Mouse (Mus musculus): ENCODE results near the gene Lif. TPM values are rescaled to one million over a fixed set of nuclear protein-coding genes. Genes with fewer than 3 reads are reported as not detected.

The Lif gene
- total RNA-seq, 2 experiments from 2014 or later: 0.17 to 0.23 TPM

GRCm38 (mm10) chr11:4270744-4271459 is 13.5 kb downstream of the Lif start:
- TF ChIP-seq CTCF (IDR thresholded peaks at IDR 0.05): peak; percentile 41
- H3K27ac ChIP-seq: peak overlapping the region; percentile 76
- peak overlapping the region; percentile 40 for H3K4me3 ChIP-seq
- DNase-seq: peak; percentile 90
- intact Hi-C loops (cut with DNase I): no loop called here

DNA sequence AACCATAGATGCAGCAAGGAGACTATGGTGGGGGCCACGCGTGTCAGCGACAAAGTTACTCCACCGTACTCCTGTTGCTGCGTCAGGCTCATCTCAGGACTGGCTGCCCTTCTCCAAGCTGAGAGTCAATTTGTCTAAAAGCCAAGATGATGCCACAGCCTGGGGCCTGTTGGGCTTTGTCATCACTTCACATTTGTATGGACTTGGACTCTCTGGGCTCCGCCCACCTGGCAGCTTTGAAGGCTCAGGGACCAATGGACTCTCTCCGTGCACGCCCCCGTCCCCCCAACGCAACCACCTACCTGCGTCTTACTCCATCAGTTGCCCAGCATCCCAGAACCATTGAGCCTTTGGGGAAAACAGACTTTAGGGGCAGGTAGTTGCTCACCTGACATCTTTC is 14.2 kb downstream of the Lif start:
- TF ChIP-seq CTCF (IDR thresholded peaks at IDR 0.05): no peak
- no peak for DNase-seq
- peak overlapping the region; percentile 76 for H3K27ac ChIP-seq
- intact Hi-C loops (cut with DNase I): no loop called here
- H3K4me3 ChIP-seq: peak overlapping the region; percentile 40; the same call in 1 of the 2 replicates

DNA sequence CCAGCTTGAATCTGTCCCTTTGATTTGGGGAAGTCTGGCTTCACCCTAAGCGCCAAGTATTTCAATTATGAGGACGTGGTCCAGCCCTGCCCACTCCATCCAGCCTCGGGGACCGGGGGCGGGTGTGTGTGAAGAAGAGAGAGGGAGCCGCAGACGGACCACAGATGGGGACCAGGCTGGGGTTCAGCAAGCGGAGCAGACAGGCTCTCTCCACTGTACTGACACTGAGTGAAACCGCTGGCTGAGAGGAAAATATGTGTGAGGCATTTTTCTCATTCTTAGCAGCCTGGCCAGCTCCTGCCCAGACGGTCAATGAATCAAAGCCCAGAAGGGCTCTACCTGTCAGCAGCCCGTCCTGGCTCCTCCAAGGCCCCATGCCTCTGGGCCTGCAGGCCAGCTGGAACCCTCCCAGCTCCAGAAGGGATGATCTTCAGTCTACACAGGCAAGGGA is 19.1 kb downstream of the Lif start:
- intact Hi-C loops (cut with DNase I): no loop called here
- peak; percentile 58 for DNase-seq
- Histone ChIP-seq H3K4me3 (no peak overlapping the region), H3K27ac (peak overlapping the region; percentile 62)
- no peak for TF ChIP-seq CTCF (IDR thresholded peaks at IDR 0.05)

DNA sequence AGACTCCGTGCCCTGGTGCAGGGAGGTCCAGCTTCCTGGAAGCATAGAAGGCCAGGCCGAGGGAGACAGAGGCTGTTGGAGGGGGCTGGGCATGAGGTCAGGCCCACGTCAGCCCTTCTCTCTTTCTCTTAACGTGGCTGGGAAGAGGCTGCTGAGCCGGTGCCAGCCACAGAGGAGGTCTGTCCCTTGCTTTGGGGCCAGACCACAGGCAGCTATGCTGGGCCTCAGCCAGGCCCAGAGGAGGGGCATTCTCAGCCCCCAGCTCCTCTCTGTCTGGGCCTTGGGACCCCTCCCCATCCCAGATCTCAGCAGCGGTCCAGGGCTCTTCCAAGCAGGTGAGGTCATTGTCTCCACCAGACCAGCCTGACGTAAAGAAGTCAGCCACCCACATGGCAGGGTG is 22.6 kb downstream of the Lif start:
- TF ChIP-seq CTCF (IDR thresholded peaks at IDR 0.05): no peak
- H3K27ac ChIP-seq: no peak overlapping the region
- no peak overlapping the region for H3K4me3 ChIP-seq
- intact Hi-C loops (cut with DNase I): no loop called here
- DNase-seq: no peak

GRCm38 (mm10) chr11:4281852-4282251 is 24.5 kb downstream of the Lif start:
- no peak for TF ChIP-seq CTCF (IDR thresholded peaks at IDR 0.05)
- DNase-seq: no peak
- H3K27ac ChIP-seq: no peak overlapping the region
- intact Hi-C loops (cut with DNase I): no loop called here
- H3K4me3 ChIP-seq: no peak overlapping the region

DNA sequence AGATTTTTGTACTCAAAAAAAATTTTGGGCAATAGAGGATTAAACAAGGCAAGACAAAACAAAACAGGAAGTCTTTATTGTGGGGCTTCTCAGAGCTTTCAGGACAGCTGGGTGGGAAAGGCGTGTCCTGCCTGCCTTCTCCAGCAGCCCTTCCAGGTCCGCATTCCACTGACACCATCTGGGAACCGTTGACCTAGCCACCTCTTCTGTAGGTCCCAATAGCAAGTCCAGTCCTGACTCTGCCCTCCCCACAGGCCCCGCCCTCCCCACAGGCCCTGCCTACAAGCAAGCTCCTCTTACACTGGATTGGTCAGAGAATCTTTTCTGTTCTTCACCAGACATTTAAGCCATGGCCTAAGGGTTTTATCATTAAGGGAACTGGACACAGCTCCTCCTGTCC is 26.3 kb downstream of the Lif start:
- intact Hi-C loops (cut with DNase I): no loop called here
- Histone ChIP-seq H3K4me3 (no peak overlapping the region), H3K27ac (peak overlapping the region; percentile 62)
- DNase-seq: peak; percentile 66
- no peak for TF ChIP-seq CTCF (IDR thresholded peaks at IDR 0.05)

GRCm38 (mm10) chr11:4289280-4289679 is 31.9 kb downstream of the Lif start:
- no peak for DNase-seq
- TF ChIP-seq CTCF (IDR thresholded peaks at IDR 0.05): no peak
- intact Hi-C loops (cut with DNase I): no loop called here
- no peak overlapping the region for H3K27ac ChIP-seq
- H3K4me3 ChIP-seq: no peak overlapping the region

DNA sequence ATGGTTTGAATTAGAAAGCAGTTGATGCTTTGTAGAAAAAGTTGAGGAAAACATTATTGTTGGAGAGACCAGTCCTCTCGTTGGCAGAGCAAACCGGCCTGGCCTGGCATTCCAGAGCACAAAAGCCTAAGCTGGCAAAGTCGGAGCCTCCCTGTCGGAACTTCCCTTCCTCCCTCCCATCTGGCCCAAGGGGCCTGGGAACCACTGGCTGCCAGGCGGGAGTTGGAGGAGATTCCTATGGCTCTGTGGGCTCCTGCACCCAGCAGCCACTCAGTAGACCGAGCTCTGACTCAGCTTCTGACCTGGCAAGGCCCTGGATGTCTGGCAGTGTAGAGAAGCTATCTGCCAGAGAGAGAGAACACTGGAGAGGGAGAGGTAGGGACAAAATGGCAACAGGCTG is 34.3 kb downstream of the Lif start:
- peak; percentile 73 for DNase-seq
- H3K27ac ChIP-seq: peak overlapping the region; percentile 31; the same call in 1 of the 2 replicates
- TF ChIP-seq CTCF (IDR thresholded peaks at IDR 0.05): no peak
- no peak overlapping the region for H3K4me3 ChIP-seq
- intact Hi-C loops (cut with DNase I): no loop called here

DNA sequence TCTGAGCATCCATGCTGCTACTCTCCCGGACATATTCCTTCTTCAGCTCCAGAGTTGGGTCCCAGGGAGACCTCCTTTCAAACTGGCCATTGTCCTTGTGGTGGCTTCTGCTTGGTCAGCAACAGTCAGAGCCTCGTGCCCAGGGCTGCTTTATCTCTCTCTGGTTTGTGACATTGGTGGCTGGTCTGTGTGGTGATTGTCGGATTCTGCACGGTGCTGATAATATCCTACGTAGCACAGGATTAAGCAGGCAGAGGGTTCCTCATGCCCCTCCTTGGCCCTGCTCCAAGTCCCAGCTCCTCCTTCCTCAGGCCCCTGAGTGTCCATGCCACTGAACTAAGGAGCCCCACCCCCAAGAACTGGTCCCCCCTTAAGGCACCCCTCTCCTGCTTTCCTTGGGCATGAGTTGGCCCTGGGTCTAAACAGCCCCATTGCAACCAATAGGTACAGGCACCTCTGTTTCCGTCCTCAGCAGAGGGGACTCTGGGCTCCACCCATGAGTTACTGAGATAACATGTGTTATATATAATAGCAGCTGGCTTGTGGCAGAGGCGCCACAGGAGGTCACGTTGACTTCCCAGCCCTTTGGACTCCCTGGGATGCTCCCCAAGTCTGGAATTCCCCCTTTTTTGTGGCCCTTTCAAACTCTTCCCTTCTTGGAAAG is 35.0 kb downstream of the Lif start:
- intact Hi-C loops (cut with DNase I): no loop called here
- Histone ChIP-seq H3K4me3 (no peak overlapping the region), H3K27ac (peak overlapping the region; percentile 31; the same call in 1 of the 2 replicates)
- DNase-seq: no peak
- TF ChIP-seq CTCF (IDR thresholded peaks at IDR 0.05): no peak

DNA sequence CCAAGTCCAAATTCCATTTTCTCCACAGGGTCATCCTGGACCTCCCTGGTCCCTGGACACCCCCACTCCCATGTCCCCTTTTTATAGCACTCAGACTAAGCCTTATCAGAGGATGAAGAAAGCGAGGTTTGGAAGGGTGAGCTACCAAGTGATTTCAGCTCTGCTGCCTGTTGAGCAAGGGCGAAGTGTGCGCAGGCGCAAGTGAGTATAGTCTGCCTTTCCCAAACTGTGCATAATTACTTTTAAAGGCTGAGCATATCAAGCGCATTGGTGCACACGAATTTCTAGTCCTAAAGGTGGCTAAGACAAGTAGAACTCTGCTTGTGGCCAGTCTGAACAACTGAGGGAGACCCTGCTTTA is 35.5 kb downstream of the Lif start:
- TF ChIP-seq CTCF (IDR thresholded peaks at IDR 0.05): no peak
- intact Hi-C loops (cut with DNase I): no loop called here
- no peak overlapping the region for H3K27ac ChIP-seq
- no peak overlapping the region for H3K4me3 ChIP-seq
- DNase-seq: no peak

DNA sequence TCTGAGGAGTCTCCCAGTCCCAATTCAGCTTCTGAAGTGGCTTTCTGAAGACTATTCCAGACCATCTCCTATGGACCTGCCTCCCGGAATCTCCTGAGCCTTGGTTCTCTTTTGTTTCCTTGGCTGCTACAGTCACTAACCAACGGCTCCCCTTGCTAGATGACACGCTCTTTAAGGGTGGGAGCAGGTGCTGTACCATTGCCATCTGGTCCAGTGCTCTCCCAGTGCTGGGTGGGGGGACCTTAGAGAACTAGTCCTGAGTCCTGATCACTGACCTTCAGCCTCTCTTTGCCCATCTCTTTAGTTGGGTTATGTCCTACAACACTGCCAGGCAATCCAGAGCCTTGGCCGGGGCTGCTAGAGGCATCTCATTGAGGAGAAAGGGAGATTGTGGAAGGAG is 36.1 kb downstream of the Lif start:
- no peak for TF ChIP-seq CTCF (IDR thresholded peaks at IDR 0.05)
- intact Hi-C loops (cut with DNase I): no loop called here
- peak; percentile 10 for DNase-seq
- peak overlapping the region; percentile 73 for H3K27ac ChIP-seq
- H3K4me3 ChIP-seq: no peak overlapping the region

DNA sequence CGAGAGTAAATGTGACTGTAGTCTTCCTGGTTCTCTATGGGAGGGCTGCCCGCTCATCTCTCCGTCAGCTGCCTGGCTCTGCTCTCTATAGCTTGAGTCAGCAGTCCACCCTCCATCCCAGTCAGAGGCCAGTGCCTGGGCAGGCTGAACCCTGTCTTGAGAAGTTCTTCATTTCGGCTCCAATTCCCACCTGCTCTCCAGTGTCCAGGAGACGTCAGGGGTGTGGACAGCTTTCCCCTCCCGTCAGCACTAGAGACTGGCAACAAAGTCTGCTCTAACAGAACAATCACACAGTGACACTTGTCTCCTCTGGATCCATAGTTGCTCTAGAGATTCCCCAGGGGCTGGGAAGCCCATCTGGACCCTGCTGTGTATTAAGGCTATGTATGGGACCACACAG is 36.7 kb downstream of the Lif start:
- no peak for TF ChIP-seq CTCF (IDR thresholded peaks at IDR 0.05)
- Histone ChIP-seq H3K27ac (peak overlapping the region; percentile 73), H3K4me3 (no peak overlapping the region)
- intact Hi-C loops (cut with DNase I): no loop called here
- peak; percentile 46 for DNase-seq

- DNase-seq: peak; percentile 69
- no peak for TF ChIP-seq CTCF (IDR thresholded peaks at IDR 0.05)
- Histone ChIP-seq H3K27ac (peak overlapping the region; percentile 73), H3K4me3 (peak overlapping the region; percentile 36; the same call in 1 of the 2 replicates)
- intact Hi-C loops (cut with DNase I): no loop called here
These were observed 37.4 kb downstream of the Lif start for GRCm38 (mm10) chr11:4294495-4295351.

All from gastrocnemius, adult 2 months (tissue).